Mouse (Mus musculus) left cerebral cortex, adult 9 months (tissue): ENCODE results near the gene Dnajb12.
"Not testable (repeated sequence)": the region's sequence is repeated elsewhere in the genome, so short reads cannot be mapped to it uniquely, and the experiment has no call there.

Experiments used
- DNase-seq, 2 experiments: peaks; one replicate each; pipeline ENCODE4 v3.0.0; 2022; ENCODE audit warnings: low spot score in 2 of 2

Gene Dnajb12

GRCm38 (mm10) chr10:59870038-59870437 lies 9.3 kb upstream of the Dnajb12 start:
- no peak for DNase-seq

GRCm38 (mm10) chr10:59872651-59873050 lies 6.7 kb upstream of the Dnajb12 start:
- not testable (repeated sequence) for DNase-seq

- no peak for DNase-seq
Measured at GRCm38 (mm10) chr10:59873206-59873605, 6.2 kb upstream of the Dnajb12 start.

- no peak for DNase-seq
Measured at GRCm38 (mm10) chr10:59873613-59874012, 5.7 kb upstream of the Dnajb12 start.

- no peak for DNase-seq
Measured at GRCm38 (mm10) chr10:59875396-59875795, 4.0 kb upstream of the Dnajb12 start.

GRCm38 (mm10) chr10:59876698-59877097 lies 2.7 kb upstream of the Dnajb12 start:
- not testable (repeated sequence) for DNase-seq

- DNase-seq = no peak
Measured at GRCm38 (mm10) chr10:59877421-59878117, 1.8 kb upstream of the Dnajb12 start.

GRCm38 (mm10) chr10:59878823-59879222 lies 533 bp upstream of the Dnajb12 start:
- no peak for DNase-seq

GRCm38 (mm10) chr10:59880029-59880386 lies 652 bp downstream of the Dnajb12 start:
- DNase-seq = no peak

- no peak for DNase-seq
Measured at GRCm38 (mm10) chr10:59880837-59881236, 1.5 kb downstream of the Dnajb12 start.

GRCm38 (mm10) chr10:59884327-59885173 lies 5.2 kb downstream of the Dnajb12 start:
- DNase-seq = no peak

- DNase-seq = no peak
Measured at GRCm38 (mm10) chr10:59885174-59886080, 6.1 kb downstream of the Dnajb12 start.

- DNase-seq = no peak
Measured at GRCm38 (mm10) chr10:59886081-59886466, 6.7 kb downstream of the Dnajb12 start.

- no peak for DNase-seq
Measured at GRCm38 (mm10) chr10:59887432-59887831, 8.1 kb downstream of the Dnajb12 start.

- no peak for DNase-seq
Measured at GRCm38 (mm10) chr10:59889339-59889738, 10.0 kb downstream of the Dnajb12 start.

GRCm38 (mm10) chr10:59889953-59890751 lies 10.8 kb downstream of the Dnajb12 start:
- DNase-seq = no peak

GRCm38 (mm10) chr10:59892977-59893376 lies 13.6 kb downstream of the Dnajb12 start:
- peak in 1 of 2 experiments; percentile 75 for DNase-seq

GRCm38 (mm10) chr10:59894251-59895160 lies 15.2 kb downstream of the Dnajb12 start:
- DNase-seq = peak in 1 of 2 experiments; percentile 79

- no peak for DNase-seq
Measured at GRCm38 (mm10) chr10:59895460-59896186, 16.3 kb downstream of the Dnajb12 start.
